In genomic region chr11:116994095-116994582, GRCm38 (mm10) we compare ENCODE assay signal across 8 mouse cellular contexts.
DNase-seq lines count a peak whose midpoint lies in the region; ATAC-seq and TF ChIP-seq lines count a peak whose summit lies in the region.

No protein-coding gene starts in this region.

- peak overlapping the region; percentile 52 for H3K4me2 ChIP-seq in forebrain, embryonic 12.5 days
- no peak overlapping the region for H3K4me2 ChIP-seq in liver, postnatal 0 days (ENCODE audit: low read depth, low read length)

- peak; percentile 65 for TF ChIP-seq CTCF in liver, postnatal 0 days (IDR thresholded peaks at IDR 0.05; ENCODE audit: low read depth)
- TF ChIP-seq CTCF in olfactory bulb, adult 2 months (IDR thresholded peaks at IDR 0.05; ENCODE audit: insufficient read depth, low read depth, low read length): peak; percentile 38; the same call in 1 of the 2 replicates

- H3K36me3 ChIP-seq in forebrain, embryonic 12.5 days (replicated peaks): no peaks in the 10 kb centered on the region
- no peaks in the 10 kb centered on the region for H3K36me3 ChIP-seq in liver, postnatal 0 days (replicated peaks; ENCODE audit: insufficient read depth, low read length)

- H3K9me3 ChIP-seq in forebrain, embryonic 12.5 days: no peaks in the 10 kb centered on the region
- no peaks in the 10 kb centered on the region for H3K9me3 ChIP-seq in liver, postnatal 0 days (ENCODE audit: low read length)

- peak overlapping the region; percentile 23 for H3K4me3 ChIP-seq in forebrain, embryonic 12.5 days (replicated peaks)
- no peak overlapping the region for H3K4me3 ChIP-seq in liver, postnatal 0 days (ENCODE audit: low read depth, low read length)
- no peak overlapping the region for H3K4me3 ChIP-seq in olfactory bulb, adult 2 months (ENCODE audit: insufficient read depth, low read depth, low read length)

- DNase-seq in cerebellum, adult 11 months: peak; percentile 20
- DNase-seq in ZHBTc4 (ENCODE audit: low read depth, low spot score): peak; percentile 79
- peak; percentile 54 for DNase-seq in induced T-regulatory cell, adult 2 months (ENCODE audit: low read depth)
- no peak for DNase-seq in liver, postnatal 0 days
- DNase-seq in adipocyte (ENCODE audit: low spot score): no peak

- no peak for TF ChIP-seq EP300 in liver, postnatal 0 days (IDR thresholded peaks at IDR 0.05; ENCODE audit: low read depth)

- peaks cover 13% of the 10 kb centered on the region for H3K4me1 ChIP-seq in forebrain, embryonic 12.5 days
- H3K4me1 ChIP-seq in liver, postnatal 0 days (ENCODE audit: insufficient read depth): no peaks in the 10 kb centered on the region
- peaks cover 15% of the 10 kb centered on the region for H3K4me1 ChIP-seq in olfactory bulb, adult 2 months (ENCODE audit: control insufficient read depth, insufficient read depth, low read length)

- no peak for TF ChIP-seq POLR2A in olfactory bulb, adult 2 months (IDR thresholded peaks at IDR 0.05; ENCODE audit: insufficient read depth, low read depth, low read length)

- no peak for ATAC-seq in cerebellum, adult (ENCODE audit: insufficient number of reproducible peaks, low FRiP score, low TSS enrichment)
- peak; percentile 62 for ATAC-seq in forebrain, embryonic 12.5 days (ENCODE audit: low FRiP score)
- ATAC-seq in liver, postnatal 0 days: no peak

- peak overlapping the region; percentile 21; the same call in 1 of the 2 replicates for H3K9ac ChIP-seq in forebrain, embryonic 12.5 days
- no peak overlapping the region for H3K9ac ChIP-seq in liver, postnatal 0 days (replicated peaks)

- WGBS in forebrain, embryonic 12.5 days: 1% methylated on average over 18 of the region's 18 CpGs
- 4% methylated on average over 18 of the region's 18 CpGs for WGBS in liver, postnatal 0 days (ENCODE audit: insufficient replicate concordance)
- WGBS in olfactory bulb, adult 2 months: 11% methylated on average over 18 of the region's 18 CpGs

- H3K27me3 ChIP-seq in forebrain, embryonic 12.5 days: peaks cover 25% of the 10 kb centered on the region
- peaks cover 30% of the 10 kb centered on the region for H3K27me3 ChIP-seq in liver, postnatal 0 days (ENCODE audit: insufficient read depth, low read length)

- H3K27ac ChIP-seq in forebrain, embryonic 12.5 days: peak overlapping the region; percentile 46; the same call in 1 of the 2 replicates
- no peak overlapping the region for H3K27ac ChIP-seq in liver, postnatal 0 days (ENCODE audit: low read depth)
- no peak overlapping the region for H3K27ac ChIP-seq in olfactory bulb, adult 2 months (ENCODE audit: insufficient read depth, low read depth, low read length)

Comparison
In these comparisons a context has a peak if more than half of its experiments do, and no peak if none do; other contexts are left out.
1. DNase-seq: peak in cerebellum, adult 11 months (single experiment), ZHBTc4 (single experiment) and induced T-regulatory cell, adult 2 months (single experiment); none in liver, postnatal 0 days (single experiment) and adipocyte (single experiment).